Mouse (Mus musculus) CH12.LX (cell line): Measurements from ENCODE around the gene Zfp605.

Experiments
- CTCF ChIP-seq, 2 experiments: IDR thresholded peaks in 1 of 2; conservative IDR thresholded peaks in 1 of 2; 2 replicates each; pipeline ENCODE4 v1.5.1; 2011 to 2012; ENCODE audit warnings: low read depth in 2 of 2, low read length in 2 of 2, improper control_type of control experiment in 1 of 2, inconsistent platforms in 1 of 2, mild to moderate bottlenecking in 1 of 2, moderate library complexity in 1 of 2
- POLR2A ChIP-seq: IDR thresholded peaks from 2 replicates; pipeline ENCODE4 v1.6.1; 2011; ENCODE audit warnings: low read depth, mild to moderate bottlenecking, improper control_type of control experiment, low read length

GRCm38 (mm10) chr5:110106140-110106871 is 3.6 kb upstream of the Zfp605 start:
- TF ChIP-seq POLR2A (no peak), CTCF (conservative IDR thresholded peaks at IDR 0.05 in 1 of 2, IDR thresholded peaks at IDR 0.05 in 1 of 2; ENCODE audit: low read depth in 2 of 2, low read length in 2 of 2) (no peak)
